Mouse (Mus musculus) mesoderm, embryonic 11.5 days (tissue): ENCODE measurements around the gene Pigc.

Source experiments
- DNase-seq: peaks from one replicate; pipeline ENCODE4 v3.0.0-alpha.2; 2012; ENCODE audit warnings: low read depth, low spot score

Gene Pigc

DNA sequence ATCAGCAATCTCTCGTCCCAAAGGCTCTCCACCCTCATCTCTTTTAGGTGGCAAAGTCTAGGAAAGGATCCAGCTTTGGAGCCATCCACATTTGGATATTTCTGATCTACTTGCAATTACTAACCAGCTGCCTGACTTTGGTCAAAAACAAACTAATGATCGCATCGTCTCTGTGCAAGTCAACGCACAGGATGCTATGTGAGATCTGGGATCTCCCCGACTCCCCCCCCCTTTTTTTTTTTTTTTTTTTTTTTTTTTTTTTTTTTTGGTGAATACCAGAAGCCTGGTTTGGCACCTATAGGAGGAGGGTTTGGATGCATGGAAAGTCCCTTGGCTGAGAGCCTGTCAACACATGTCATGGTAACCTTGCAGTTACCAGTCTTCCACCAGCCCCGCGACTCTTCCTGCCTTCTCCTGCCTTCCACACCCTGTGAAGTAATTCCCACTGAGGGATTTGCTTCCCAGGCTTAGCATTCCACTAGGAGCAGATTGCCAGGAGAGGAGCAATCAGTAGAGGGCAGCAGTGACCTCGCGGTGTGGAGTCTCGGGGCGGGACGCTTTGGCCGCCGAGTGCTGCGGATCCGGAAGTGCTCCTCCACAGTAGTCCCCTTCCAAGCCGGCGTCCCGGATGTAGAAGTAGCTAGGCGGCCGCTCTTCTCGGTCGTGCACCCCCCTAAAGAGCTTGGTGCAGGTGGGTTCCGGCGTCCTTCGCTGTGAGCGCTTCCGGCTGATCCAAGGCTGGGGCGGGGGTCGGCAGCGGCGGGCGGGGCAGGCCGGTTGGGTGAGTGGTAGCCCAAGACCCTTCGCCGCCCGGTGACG is at the start of gene Pigc:
TSS of gene Pigc (plus strand) at position 598 of the 819 bp plus-strand sequence.
- DNase-seq, result peak; percentile 96

DNA sequence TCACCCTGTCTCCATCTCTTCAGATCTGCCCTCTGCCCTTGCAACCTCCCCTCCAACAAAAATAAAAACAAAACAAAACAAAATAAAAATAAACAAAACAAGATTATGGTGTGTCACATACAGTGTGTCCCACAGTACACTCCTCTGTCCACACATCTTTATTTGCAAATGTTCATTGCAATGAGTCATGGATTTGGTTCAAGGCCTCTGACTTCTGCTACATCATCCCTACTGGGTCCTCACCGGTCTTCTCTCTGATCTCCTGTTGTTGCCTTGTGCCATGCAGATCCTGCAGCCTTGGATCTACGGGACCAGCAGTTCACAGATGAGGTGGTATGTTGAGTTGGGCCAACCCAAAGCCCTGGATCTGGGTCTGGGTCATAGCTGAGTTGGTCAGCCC is 49.4 kb upstream of the Pigc start:
- DNase-seq, result no peak

DNA sequence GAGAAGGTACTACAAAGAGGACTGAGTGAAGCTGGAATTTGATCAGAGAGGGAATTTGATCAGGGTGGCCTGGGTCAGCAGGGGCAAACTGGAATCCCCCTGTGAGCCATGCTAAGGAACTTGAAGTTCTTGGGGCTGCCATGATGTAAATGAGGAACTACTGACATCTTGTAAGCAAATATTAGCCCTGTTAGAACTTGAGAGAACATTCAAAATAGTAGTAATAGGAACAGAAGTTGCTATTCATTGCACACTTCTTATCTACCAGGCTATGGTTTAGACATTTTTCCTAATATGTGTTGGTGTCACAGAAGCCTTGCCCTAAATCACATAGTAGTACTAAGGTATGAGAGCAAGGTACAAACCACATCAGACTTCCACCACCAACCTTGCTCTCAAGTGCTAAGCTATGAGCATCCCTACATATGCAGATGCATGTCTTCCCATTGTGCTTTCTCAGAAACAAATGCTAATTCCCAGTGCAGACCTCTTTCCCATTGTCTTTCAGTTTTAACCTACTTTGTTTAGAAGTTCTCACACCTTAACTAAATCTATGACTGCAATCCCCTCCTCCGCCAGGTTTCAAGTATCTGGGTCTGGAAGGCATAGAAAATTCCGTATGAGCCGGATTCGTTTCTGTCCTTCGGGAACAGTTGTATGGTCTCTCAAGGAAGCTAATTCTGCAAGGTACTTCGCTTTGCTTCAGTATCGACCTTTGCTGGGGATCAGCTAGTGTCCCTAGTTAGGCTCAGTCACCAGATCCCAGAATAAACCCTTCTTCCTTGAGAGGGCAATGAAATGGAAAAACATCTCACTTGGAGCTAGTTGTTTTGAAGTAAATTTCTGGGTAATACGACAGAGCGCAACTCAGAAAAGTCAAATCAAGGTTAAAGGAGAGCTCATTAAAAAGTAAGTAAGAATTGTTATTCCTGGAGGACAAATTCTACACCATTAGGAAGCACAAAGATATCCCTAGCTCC is 48.2 kb upstream of the Pigc start:
- no peak for DNase-seq

DNA sequence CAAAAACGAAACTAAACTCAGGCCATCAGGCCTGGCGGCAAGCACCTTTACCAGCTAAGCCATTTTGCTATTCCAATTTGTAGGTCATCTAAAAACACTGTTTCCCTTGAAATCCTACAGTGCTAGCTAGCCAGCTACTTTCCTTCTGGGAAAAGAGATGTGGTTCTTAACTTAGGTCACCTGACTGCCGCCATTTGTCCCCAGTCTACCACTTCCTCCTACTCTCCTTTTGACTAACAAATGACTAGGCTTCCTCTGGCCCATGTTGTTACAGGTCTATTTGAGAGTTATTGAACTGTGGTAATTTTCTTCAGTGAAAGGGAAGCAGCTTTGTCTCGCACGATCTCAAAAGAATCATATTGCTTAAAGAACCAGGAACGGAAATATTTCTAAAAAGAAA is 47.1 kb upstream of the Pigc start:
- no peak for DNase-seq

DNA sequence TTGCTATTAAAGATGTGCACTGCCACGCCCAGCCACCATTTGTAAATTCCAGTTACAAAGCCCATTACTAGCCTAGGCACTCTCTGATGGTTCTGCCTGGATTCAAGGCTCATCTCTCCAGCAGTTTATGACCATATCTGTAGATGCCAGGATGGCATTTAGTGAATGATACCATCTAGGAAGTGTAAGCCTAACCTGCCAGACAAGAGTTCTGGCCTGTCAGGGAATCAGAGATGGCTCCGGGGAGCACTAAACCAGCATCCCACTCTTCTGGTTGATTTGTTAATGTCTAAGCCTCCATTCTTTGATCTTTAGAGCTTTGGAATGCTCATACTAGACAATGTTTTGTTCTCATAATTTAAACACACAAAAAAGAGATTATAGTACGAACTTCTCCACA is 44.7 kb upstream of the Pigc start:
- DNase-seq, result no peak

DNA sequence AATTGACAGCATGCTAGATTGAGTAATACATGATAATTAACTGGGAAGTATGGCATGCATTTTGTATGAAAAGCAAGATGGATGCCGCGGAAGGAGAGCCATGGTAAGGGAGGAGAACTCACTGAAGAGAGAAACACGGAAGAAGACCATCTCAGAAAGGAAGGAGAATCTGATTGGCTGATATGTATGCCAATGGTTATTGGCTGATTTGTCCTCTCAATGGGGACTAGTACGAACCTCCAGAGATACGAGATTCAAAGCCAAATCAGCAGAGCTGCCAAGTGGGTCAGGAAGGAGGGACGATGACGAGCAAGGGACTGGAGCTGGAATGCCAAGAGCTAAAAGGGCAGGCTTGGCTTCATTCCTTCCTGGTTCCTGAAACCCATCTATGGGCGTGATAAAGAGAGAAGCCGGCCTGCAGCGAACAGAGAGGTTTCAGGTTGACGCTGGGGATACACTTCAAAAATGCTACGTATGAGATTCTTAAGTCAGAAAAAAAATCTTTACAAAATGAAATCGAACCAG is 43.6 kb upstream of the Pigc start:
- DNase-seq, result no peak

DNA sequence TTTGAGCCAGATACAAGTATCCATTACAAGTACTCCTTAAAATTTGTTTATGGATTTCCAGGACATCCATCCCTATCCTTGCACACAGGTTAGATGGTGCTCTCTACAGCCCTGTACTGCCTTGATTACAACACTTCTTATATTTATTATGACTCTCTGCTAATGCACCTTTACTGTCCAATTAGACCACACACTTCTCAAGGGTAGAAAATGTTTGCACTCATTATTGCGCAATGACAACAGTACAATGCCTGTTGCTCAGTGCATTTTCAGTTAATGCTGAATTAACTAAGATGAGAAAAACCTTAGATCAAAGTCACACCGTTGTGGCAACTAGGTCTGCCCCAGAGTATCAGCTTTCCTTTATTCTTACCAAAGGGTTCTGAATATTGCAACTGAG is 41.0 kb upstream of the Pigc start:
- DNase-seq, result no peak

DNA sequence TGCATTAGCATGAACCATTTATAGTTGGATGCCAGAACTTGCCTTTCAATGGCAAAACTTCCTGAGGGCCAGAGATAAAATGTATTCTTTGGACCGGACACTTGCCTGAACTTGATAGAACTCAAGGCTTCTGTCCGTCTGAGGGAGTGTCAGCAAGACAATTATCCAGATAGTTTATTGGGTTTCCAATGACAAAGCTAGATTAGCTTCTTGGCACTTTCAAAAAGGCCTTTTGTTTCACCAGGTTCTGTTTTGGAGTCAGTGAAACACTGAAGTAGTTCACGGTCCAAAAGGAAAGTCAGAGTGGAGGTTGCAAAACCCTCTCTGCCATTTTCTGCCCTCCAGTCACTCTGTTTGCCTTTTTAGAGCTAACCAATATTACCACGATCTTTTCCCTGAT is 37.7 kb upstream of the Pigc start:
- DNase-seq, result no peak

DNA sequence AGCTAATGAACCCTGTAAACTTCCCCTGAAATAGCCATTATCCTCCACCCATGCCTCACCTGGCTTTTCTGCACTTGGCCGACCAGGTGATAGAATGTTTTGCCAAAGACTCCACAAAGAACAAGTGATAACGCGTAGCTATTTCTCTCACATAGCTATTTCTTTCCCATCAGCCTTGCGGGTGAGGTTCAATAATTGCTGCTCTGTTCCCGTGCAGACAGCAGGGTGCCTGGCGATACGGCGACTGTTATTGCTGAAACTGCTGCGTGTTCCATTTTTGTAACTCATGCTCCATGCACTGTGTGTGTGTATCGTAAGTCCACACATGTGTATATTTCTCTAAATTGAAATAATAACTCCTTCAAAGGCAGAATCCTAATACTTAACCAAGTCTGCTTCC is 37.2 kb upstream of the Pigc start:
- no peak for DNase-seq

DNA sequence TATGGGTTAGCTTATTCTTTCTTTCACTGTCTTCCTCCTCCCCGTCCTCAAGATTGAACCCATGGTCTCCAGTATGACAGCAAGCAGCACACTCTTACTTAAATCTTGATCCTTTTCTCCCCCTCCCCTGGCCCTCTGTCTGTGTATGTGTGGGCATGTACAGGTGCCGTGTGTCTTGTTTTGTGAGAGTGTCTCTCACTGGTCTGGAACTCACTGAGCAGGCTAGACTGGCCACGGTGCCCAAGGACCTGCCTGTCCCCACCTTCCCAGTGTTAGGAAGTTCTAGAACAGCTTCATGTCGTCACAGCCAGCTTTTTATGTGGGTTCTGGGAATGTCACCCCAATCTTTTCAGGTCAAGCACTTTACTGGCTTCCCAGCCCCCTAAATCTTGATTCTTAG is 36.7 kb upstream of the Pigc start:
- no peak for DNase-seq

DNA sequence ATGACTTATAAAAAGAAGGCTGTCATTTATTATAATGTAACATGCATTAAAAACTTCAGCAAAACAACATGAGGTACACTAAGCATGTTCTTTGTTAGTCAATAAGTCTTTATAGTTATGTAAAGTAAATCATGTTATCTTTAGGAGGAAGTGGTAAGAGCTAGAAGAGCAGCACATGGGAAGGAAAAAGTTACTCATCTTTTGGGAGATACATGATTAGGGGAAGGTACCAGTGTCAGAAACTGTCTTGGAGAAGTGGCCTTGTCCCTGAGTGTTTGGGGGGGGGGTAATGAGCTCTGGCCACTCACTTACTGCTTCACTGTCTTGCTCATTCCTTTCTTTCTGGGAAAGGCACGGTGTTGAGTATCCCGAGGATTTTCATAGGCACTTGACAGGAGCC is 26.9 kb upstream of the Pigc start:
- no peak for DNase-seq

DNA sequence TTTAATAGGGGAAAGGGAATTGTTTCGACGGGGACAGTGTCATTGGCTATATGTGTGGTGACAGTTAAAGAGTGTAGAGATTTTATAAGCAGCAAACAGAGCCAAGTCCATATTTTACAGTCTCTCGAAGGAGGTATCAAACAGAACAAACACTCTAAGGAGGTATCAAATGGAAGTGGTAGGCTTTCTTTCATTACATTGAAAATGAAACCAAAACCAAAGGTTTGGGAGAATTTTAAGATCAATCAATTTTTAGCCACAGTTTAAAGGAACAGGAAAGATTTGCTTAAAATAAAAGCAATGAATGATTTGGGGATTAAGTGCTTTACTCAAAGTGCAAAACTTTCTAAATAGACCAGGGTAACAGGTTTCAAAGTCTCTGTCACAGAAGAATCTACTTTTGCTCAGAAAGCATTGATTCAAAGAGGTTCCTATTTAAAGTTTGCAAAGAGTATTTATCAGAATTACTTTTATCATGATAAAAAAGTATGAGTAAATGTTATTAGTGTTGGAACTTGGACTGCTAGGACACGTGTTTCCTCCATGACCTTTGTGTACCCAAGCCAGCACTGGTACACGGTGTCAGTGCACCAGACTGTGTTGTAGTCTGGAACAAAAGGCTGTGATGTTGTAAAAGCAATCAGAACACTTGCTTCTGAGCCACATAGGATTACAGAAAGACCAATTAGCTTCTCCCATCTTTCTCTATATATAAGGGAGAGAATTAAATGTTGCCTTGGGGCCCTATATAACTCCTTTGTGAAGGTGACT is 17.8 kb upstream of the Pigc start:
- no peak for DNase-seq

DNA sequence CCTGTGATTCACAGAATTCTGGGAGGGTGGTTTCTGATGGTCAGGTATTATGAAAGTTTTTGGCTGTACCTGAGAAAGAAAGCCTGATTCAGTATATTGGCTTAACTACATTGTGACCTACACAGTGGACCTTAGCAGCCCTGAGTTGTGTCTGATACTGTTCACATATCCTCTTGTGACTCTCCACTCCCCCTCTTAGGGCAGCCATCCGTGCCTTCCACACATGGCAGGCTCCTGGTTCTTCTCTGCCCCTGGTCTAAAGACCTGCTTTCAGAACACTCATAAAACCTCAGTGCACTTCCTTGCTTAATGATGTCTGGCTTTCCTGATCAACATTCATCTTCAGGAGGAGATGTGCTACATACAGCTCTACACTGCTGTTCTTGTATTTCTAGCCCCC is 16.4 kb upstream of the Pigc start:
- no peak for DNase-seq

DNA sequence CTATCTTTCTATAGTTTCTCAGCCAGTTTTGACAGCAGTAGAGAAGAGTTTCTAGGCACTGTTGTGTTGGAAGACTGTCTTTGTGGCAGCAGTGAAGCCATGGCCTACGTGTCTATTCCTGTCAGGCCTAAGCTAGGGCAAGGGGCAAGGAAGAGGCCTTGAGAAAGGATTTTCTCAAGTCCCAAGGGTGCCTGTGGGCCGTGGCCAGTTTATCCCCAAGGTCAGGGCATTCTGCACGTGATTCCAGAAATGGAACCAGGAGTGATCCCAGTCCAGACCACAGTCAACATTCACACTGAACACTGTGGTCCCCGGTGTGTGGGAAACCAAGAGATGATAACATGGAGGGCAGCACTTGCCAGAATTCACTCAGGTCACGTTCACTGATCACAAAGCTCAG is 13.1 kb upstream of the Pigc start:
- no peak for DNase-seq

DNA sequence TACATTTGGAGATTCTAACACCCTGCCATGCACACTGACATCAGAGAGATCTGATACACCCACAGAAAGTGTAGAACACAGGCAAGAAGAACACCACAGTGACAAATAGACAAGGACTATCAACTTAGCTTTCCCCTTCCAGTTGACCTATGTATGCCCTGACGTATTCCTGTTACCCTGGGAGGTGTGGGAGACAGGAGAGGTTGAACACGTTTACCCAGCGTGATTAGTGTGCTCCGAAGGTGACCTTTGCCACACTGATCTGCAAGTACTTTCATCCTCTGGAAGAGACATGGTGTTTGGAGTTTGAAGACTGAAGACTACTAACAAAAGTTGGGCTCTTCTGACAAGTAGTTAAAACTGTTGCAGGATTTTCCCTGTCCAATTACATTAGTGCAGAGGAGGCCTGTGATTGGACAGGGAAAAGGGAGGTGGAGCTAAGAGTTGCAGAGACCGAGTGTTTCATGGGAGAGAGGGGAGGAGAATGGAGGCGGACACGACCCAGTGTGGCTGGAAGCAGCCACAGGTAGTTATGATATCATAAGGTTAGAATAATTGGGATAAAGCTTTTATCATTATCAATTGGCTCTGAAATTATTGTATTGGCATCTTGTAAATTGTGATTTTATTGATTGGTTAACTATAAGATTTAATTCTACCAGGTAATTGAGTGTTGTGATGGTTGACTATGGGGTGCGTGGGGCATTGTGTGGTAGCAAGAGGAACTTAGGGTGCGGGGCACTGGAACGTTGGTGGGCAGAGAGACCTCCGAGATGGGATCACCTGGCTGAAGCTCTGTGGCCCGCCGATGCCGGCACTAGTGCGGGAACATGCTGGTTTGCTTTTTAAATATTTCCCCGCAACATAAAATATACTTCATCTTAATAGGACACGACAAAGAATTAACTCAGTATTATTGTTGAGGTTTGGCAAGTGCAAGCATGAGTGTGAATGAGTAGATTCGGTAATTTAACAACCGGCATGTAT is 10.7 kb upstream of the Pigc start:
- no peak for DNase-seq

DNA sequence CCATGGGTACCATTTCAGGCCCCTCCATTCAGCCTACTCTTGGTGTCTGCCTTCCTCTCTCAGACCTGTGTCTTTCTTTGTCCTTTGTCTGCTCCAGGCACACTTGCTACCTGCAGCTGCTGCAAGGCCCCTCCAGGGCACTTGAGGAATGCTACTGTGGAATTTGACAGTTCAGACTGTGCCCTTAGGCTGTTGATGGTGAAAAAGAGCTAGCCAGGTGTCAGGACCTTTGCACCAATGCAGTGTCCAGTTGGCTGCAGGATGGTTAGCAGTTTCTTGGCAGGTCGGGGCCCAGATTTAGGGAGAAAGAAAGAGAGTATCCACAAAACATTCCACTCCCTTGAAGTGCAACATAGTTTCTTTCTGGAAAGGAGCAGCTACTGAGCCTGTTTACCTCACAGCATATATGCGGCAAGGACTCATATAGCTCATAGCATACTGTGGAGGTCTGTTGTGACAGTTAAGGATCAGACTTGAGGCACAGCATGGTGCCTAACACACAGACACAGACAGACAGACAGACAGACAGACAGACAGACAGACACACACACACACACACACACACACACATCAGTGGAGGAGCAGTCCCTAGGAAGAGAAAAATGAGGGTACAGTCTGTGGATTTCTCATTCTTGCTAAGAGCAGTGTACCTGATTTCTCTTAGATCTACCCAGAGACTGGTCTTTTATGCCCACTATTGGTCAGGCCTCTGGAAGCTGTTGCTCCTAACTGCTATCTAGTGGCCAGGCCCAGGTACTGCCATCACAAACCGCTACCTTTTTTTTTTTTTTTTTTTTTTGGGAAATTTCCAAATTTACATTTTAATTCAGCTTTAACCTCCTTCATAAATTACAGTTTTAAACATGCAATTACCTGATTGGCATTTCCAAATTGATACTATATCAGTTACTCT is 6.3 kb upstream of the Pigc start:
- DNase-seq, result peak; percentile 50

DNA sequence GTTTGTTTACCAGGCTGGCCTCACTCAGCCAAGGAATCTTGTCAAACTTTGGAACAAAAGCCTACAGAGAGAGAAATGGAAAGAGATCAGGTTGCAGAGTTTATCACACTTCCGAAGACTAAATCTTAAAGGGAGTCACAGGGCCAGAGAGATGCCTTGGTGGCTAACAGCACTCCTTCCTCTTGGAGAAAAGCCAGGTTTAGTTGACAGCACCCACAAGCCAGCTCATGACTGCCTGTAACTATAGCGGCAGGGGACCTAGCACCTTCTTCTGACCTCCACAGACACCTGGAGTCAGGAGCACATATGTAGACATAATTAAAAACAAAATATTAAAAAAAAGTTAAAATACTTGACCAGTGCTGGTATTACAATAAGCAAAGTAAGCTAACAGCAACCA is 1.1 kb upstream of the Pigc start:
- no peak for DNase-seq

DNA sequence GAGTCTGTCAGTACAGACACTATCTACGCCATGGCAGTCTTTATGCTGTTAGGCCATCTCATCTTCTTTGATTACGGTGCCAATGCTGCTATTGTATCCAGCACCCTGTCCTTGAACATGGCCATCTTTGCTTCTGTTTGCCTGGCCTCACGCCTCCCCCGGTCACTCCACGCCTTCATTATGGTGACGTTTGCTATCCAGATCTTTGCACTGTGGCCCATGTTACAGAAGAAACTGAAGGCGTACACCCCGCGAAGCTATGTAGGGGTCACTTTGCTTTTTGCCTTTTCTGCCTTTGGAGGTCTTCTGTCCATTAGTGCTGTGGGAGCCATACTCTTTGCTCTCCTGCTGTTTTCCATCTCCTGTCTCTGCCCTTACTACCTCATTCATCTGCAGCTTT is 1.9 kb downstream of the Pigc start:
- DNase-seq, result no peak

DNA sequence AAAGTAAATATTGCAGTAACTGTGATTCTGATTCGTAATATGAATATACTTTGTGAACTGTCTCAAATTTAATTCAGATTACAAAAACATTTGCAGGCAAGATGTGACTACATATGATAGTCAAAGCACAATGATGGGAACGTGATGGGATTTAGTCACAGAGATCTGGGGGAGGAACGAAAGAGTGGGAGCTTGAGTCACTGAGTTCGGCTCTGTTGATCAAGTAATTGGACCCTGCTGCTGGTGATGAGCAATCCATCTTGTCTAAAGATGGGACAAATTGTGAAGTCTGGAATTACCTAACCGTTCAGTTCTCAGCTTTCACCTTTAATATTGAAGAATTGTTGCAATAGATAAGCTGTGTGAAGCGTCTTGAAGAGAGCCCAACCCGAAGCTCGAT is 3.2 kb downstream of the Pigc start:
- DNase-seq, result no peak
